Mouse (Mus musculus): ENCODE measurements at regions not wholly inside any gene's neighbourhood (a gene's known extent, or its start where the extent isn't known, plus 50 kb on each side); places are given as distances from the start of the nearest gene placed in this dataset.
A peak's percentile ranks its signal among the peaks of the same experiment; 100 is the strongest.

DNA sequence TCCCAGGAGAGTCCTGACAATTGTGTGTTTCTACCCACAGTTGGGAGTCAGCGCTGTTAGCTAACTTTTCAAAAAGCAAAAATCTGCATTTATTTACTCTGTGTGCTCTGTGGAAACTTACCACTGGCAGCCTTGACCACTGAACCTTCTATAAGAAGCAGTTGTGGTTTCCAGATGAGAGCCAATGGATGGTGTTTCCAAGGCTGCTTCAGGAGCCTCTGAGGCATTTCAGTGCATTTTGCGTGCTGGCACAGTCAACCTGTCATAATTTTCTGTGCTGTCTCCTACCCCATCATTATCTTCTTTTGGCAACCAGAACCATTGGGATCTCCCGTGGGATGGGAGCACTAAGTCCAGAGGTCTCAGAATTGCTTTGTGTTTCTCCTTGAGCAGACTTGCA is 60.3 kb downstream of the 4930544G11Rik start:
- no peak for DNase-seq (ENCODE audit: low read depth, low spot score)

- DNase-seq (ENCODE audit: low read depth, low spot score): no peak
These were observed 71.1 kb downstream of the 4930544G11Rik start for GRCm38 (mm10) chr6:66023531-66023930.

DNA sequence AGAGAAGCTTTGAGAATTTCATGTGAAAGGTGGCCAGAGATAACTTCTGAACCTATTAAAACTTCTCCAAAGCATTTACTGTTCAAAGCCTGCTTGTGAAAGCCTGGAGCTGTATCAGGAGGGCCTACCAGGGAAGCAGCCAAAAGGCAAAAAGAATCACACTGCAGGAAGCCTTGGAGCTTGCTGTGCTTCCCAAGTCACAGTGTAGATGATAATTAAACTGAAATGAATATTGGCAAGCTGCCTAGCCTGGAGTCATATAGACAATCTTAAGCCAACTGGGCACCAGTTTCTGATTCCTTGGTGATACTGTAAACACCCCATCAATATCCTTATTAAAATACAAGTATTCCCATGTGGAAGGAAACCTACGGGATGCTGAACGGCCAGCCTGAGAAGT is 84.4 kb downstream of the 4930544G11Rik start:
- DNase-seq (ENCODE audit: low read depth, low spot score): no peak

DNA sequence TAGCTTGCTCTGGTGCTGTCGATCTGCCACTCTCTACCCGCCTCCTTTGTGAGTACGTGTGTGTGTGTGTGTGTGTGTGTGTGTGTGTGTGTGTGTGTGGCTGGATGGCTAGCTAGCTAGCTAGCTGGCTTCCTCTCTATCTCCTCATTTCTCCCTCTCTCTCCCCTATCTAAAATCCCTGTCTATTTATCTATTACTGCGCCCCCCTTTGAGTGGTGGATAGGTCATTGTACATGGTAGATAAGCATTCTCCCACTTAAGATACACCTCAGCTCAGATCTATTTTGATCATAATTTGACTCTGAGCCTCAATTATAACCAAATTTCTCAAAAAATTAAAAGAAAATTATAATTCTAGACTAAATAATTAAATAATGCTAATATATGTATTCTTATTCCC is 99.4 kb downstream of the 4930544G11Rik start:
- no peak for DNase-seq (ENCODE audit: low read depth, low spot score)

DNA sequence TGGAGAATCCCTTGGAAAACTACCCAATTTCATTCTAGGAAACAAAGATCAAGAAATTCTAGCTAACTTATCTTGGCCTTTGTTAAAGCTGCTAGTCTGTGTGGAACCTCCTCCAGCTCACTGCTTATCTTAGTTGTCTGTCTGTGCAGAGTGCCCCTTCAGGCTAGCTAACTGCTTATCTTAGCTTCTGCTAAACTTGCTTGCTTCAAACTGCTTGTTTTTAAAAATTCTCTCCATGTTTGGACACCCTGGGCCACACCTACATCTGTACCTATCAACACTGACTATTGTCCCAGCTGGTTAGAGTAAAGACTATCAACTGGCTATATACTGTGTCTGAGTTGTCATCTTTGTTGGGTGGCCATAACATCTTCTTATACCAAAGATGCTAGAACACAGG is 100.0 kb downstream of the 4930544G11Rik start:
- DNase-seq (ENCODE audit: low read depth, low spot score): no peak

DNA sequence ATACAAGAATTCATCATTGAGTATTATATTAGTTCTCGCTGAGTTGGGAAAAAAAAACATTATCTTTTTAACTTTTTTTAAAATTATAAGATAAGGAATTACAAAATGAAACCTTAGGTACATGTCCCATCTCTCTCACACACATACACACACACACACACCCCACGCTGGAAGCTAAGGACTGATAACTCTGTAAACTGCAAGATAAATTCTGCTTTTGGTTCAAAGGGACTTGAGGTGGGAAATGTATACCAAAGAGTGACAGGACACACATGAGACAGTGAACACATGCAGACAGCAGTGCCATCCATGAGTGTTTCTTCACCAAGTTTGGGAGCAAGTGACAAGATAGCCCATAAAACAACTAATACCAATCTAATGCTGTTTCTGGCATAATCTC is 100.8 kb downstream of the 4930544G11Rik start:
- no peak for DNase-seq (ENCODE audit: low read depth, low spot score)

DNA sequence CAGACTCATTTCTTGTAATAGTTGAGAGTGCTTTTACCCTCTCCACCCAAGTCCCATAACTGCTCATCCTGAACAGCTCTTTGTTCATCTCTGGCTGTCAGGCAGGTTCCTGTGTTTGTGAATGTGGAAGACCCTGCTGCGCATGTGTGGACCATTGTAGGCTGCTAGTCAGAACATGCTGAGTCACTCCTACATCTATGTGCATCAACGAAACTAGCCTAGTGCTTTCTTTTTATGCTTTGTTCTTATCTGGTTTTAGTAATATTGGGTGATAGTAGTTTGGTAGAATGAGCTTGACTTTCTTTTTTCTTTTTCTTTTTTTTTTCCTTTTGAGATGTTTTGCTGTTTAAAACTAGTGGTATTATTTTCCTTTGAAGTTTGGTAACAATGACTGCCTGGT is 116.5 kb downstream of the 4930544G11Rik start:
- DNase-seq (ENCODE audit: low read depth, low spot score): no peak

GRCm38 (mm10) chr6:66077445-66077844 is 125.0 kb downstream of the 4930544G11Rik start:
- no peak for DNase-seq (ENCODE audit: low read depth, low spot score)

DNA sequence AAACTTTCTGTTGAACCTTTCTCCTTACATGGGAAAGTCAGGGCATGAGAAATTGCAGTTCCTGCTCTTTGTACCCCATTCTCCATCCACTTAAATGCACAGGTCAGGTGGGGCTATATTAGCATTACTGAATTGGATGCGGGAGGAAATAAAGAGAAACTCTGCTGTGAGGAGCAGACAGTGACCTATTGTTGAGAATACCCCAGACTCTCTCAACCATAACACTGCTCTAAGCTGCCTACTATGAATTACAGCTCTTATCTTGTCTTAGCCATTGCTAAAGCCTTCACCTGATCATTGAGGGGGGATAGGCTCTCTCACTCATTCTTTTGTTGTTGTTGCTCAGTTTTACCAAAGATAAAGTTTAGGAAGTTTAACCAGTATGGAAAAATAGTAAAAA is 126.4 kb downstream of the 4930544G11Rik start:
- DNase-seq (ENCODE audit: low read depth, low spot score): no peak

- DNase-seq (ENCODE audit: low read depth, low spot score): peak; percentile 3
These were observed 149.2 kb downstream of the 4930544G11Rik start for GRCm38 (mm10) chr6:66101555-66102071.

GRCm38 (mm10) chr6:66114366-66114765 is 162.0 kb downstream of the 4930544G11Rik start:
- no peak for DNase-seq (ENCODE audit: low read depth, low spot score)

DNA sequence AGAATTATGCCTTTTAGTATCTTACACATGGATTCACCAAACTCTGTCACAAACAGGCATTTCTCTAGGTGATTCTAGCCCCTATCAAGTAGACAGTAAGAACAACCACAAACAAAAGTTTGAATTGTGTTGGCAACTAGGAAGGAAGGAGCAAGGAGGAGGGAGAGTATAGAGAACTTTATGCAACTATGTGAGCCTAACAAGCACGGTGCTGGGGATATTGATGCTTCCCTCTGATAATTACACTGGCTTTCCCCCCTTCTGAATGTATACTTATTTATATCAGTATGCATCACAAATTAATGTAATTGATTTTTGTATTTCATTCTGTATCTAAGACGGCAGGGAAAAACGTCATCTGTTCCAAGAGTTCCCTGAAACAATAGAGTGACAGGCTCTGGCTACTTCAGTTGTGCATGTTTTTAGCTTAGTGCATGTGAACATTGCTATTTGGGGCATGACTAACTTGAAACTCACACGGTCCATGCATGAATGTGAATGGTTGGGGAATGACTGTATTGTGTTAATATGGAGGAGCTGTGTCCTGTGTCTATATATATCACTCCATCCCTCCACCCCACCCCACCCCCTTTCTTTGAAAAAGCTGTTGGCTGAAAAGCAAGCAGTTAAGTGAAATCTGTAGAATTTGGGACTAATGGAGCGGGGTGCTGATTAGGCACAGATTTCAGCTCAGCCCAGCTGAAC is 169.2 kb downstream of the 4930544G11Rik start:
- DNase-seq (ENCODE audit: low read depth, low spot score): no peak

DNA sequence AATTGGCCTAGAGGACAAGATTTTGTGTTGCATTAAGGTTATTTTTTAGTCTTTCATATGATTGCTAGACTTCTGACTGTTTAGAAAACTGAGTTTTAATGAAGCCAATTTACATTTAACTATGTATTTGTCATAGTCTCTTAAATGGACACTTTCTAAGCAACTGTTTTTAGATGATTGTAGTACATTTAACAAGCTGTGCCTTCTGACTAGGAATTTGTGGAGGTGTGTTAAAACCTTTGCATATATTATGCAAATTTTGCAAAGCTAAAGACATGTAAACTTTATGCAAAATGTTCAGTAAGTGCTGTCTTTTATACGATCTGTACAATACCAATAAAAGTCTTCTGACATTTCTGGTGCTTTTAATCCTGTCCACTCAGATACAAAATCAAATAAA is 171.9 kb downstream of the 4930544G11Rik start:
- DNase-seq (ENCODE audit: low read depth, low spot score): no peak

- no peak for DNase-seq (ENCODE audit: low read depth, low spot score)
These were observed 199.4 kb downstream of the 4930544G11Rik start for GRCm38 (mm10) chr6:66151786-66152185.

DNA sequence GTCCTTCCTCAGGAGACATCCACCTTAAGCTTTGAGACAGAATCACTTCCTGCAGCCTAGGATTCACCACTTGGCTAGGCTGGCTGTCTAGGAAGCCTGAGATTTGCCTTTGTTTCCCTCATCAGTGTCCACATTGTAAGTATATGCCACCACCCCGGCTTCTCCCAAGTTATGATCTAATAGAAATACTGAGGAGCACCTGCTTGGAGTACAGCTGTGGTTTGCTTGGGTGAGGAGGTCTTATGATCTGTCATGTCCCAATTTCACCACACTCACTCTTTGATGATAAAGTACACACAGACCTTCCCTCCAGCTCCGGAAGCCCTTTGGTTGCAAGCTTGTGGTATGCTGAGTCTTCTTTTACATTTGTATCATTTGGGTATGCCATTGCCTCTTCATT is 202.4 kb downstream of the 4930544G11Rik start:
- DNase-seq (ENCODE audit: low read depth, low spot score): no peak

DNA sequence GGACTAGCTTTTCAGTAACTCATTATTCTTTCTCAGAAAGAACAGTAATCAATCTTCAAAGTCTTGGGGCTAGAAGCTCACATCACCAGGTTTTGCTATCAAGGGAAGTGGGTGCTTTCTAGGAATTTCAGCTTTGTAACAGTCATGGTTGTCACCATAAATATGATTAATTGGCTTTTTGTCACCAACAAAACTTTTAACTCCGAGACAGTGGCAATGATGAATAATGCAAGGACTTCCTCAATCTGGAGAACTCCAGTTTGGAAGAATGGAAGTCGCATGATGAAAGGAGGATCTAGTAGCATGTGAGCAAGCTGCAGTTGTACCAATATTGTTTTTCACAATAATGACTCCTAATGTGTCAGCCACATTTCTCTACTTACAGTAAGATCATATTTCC is 208.4 kb downstream of the 4930544G11Rik start:
- DNase-seq (ENCODE audit: low read depth, low spot score): no peak

- no peak for DNase-seq (ENCODE audit: low read depth, low spot score)
These were observed 216.5 kb downstream of the 4930544G11Rik start for GRCm38 (mm10) chr6:66168913-66169312.

DNA sequence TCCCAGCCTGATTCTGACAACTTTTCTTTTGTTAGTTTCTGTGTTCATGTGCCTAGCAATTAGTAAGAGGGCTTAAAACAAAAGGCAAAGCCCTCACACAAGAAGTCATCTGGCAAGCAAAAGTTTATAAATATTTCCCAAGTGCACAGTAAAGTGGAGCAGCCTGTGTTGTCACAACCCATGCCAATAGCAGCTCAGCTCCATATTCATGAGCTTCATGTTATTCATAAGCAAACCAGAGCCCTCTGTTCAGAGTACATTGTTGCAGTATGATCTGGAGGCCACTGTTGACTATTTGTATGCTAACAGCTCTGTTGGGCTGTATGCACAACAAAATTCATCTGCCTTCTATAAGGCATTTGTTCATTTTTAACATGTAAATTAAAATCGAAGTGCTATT is 245.6 kb downstream of the 4930544G11Rik start:
- no peak for DNase-seq (ENCODE audit: low read depth, low spot score)

GRCm38 (mm10) chr6:66200136-66200790 is 247.9 kb downstream of the 4930544G11Rik start:
- no peak for DNase-seq (ENCODE audit: low read depth, low spot score)

DNA sequence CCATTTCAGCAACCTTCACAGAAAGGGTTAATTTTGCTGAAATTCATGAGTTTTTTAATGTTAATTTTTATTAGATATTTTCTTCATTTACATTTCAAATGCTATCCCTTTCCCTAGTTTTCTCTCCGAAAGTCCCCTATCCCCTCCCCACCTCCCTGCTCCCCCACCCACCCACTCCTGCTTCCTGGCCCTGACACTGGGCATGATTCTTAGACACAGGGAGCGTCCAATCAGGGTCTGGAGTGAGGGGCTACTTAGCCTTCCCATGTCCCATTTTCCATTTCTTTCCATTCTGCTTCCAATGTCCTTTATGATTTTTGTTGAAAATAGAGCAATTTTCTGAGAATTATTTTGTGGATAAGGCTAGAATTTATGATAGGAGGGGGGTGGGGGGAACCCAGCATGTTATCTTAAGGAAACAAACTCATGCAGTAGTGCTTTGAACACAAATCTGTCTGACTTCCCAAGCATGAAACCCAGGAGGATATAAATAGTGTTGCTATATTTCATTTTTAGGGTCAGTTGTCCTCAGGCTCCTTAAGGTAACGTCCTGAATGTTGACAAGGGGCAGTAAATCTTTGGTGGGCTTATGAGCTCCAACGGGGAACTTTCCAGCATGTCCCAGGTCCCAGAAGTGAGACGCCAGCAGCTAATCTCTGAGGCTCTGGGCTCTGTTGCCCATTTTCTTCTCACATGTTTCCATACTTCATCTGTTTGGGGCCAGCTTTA is 254.0 kb downstream of the 4930544G11Rik start:
- no peak for DNase-seq (ENCODE audit: low read depth, low spot score)

- DNase-seq (ENCODE audit: low read depth, low spot score): no peak
These were observed 265.1 kb downstream of the 4930544G11Rik start for GRCm38 (mm10) chr6:66217543-66217942.

DNA sequence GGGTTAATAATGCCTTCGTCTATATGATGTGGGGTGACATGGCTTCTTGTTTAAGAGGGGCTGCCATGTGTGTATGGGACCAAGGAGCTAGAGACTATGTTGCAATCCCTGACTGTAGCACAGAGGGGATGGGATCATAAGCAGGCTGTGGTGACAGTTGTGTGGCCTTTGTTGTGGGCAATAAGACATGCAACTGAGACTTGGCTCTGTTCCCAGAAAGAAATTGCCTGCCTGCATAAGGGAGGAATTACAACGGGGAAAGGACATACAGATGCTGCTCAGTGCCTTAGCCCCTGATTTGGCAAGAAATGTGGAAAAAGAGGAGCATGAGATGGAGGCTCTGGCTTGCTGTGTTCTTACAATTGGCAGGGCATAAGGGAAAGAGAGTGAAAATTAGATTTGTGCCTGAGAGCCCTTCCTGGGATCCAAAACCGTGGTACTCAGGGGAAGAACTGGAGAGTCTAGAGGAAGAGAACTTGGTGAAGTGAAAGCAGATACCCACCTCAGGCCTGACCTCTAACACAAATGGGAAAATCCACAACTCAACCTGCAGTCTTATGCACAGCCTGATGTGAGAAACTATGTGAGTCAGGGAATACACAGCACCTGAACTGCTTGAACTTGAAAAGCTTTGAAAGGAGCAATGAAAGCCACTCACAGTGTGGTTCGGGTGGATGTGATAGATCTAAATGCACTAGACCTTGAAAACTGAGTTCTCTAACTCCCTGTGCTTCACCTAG is 271.9 kb downstream of the 4930544G11Rik start:
- DNase-seq (ENCODE audit: low read depth, low spot score): peak; percentile 20
